Mouse (Mus musculus): ENCODE measurements around the gene Xrra1. TPM values are rescaled to one million over a fixed set of nuclear protein-coding genes. Genes with fewer than 3 reads are reported as not detected.

Xrra1 gene
- polyA plus RNA-seq, 1 experiment from 2014 or later = 1.1 TPM

DNA sequence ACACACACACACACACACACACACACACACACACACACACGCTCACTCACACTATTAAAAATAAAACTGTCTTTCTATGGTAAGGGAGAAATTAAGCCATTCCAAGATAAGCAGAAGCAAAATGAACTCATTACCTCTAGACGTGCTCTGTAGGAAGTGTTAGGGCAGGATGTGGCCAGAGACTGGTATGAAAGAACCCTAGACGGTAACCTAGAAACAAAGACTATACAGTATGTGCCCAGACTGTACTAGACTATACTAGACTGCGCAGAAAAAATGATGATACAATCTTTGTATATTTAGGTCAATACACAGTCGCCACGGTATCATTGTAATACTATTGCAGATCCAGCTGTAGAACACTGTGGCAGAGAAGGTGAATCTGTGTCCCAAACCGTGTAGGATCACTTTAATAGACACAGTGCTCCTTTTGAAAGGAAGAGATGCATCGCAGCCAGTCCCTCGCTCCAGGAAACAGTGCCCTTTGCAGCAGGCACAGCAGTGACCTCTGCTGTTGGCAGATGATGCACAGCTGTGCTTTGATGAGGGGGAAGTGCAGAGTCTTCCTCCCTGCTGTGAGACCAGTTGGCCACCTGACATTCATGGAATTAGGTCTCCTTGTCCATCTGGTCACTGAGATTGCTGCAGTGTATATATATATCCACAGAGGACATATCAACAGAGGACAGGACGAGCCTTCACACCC is 30.4 kb downstream of the Xrra1 start:
- Histone ChIP-seq H3K4me2 (replicated peaks) (no peak overlapping the region), H3K4me3 (replicated peaks; ENCODE audit: low read length) (no peak overlapping the region), H3K27ac (0 out of 2 replicates have a peak overlapping the region, but pooled peaks have one; percentile 5), H3K4me1 (replicated peaks; ENCODE audit: control insufficient read depth, insufficient read depth, low read length) (no peaks in the 10 kb centered on the region; the same call in 1 of the 2 replicates), H3K9ac (no peak overlapping the region), H3K9me3 (ENCODE audit: control insufficient read depth, low read length) (no peaks in the 10 kb centered on the region), H3K27me3 (ENCODE audit: control insufficient read depth, insufficient read depth, low read length) (no peaks in the 10 kb centered on the region), H3K36me3 (replicated peaks; ENCODE audit: control insufficient read depth, insufficient read depth) (no peaks in the 10 kb centered on the region)
- DNase-seq (ENCODE audit: low spot score) (no peak), ATAC-seq (ENCODE audit: low FRiP score) (no peak)
- 41% methylated on average over 10 of the region's 10 CpGs for WGBS

DNA sequence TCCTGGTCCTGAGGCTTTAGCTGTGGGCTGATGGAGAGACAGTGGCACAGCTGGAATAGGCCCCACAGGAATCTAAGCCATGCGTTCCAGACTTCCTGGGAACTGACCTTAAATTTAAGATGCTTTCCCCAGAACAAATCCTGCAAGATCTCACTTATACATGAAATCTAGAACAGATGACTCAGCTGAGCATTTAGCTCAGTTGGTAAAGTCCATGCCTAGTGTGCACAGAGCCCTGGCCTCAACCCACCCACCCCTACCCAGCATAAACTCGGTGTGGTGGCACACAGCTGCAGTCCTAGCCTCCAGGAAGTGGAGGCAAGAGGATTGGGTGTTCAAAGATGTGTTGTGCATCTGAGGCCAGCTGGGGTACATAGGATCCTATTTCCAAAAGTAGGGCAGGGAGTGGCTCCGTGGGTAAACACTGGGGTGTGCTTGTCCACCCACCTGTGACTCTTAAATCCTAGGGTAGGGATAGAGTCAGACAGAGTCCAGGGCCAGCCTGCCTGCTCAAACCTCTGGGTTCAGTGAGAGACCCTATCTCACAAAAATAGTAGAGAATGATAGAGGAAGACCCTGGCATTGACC is 31.3 kb downstream of the Xrra1 start:
- Histone ChIP-seq H3K9me3 (ENCODE audit: control insufficient read depth, low read length) (no peaks in the 10 kb centered on the region), H3K9ac (no peak overlapping the region), H3K4me1 (replicated peaks; ENCODE audit: control insufficient read depth, insufficient read depth, low read length) (no peaks in the 10 kb centered on the region; the same call in 1 of the 2 replicates), H3K4me3 (replicated peaks; ENCODE audit: low read length) (no peak overlapping the region), H3K27ac (no peak overlapping the region), H3K27me3 (ENCODE audit: control insufficient read depth, insufficient read depth, low read length) (no peaks in the 10 kb centered on the region), H3K36me3 (replicated peaks; ENCODE audit: control insufficient read depth, insufficient read depth) (no peaks in the 10 kb centered on the region), H3K4me2 (replicated peaks) (no peak overlapping the region)
- ATAC-seq (ENCODE audit: low FRiP score) (no peak), DNase-seq (ENCODE audit: low spot score) (no peak)
- 71% methylated on average over 3 of the region's 3 CpGs for WGBS

DNA sequence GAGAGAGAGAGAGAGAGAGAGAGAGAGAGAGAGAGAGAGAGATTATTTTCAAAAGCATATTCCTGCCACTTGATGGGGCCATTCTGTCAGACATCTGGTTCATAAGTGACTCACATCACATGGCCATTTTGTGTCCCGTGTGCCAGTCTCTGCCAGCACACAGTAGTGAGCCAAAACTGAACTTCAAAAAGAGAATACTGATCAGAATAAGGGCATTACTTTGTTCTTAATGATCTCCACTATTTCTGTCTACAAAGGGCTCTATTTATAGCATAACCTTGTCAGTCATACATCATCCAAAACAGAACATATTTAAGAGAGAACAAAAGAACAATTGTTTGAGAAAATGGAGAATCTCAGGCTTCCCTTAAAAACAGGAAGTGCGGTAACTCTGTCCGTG is 32.6 kb downstream of the Xrra1 start:
- Histone ChIP-seq H3K4me3 (replicated peaks; ENCODE audit: low read length) (no peak overlapping the region), H3K4me1 (replicated peaks; ENCODE audit: control insufficient read depth, insufficient read depth, low read length) (no peaks in the 10 kb centered on the region; the same call in 1 of the 2 replicates), H3K27ac (no peak overlapping the region), H3K9me3 (ENCODE audit: control insufficient read depth, low read length) (no peaks in the 10 kb centered on the region), H3K36me3 (replicated peaks; ENCODE audit: control insufficient read depth, insufficient read depth) (no peaks in the 10 kb centered on the region), H3K4me2 (replicated peaks) (no peak overlapping the region), H3K27me3 (ENCODE audit: control insufficient read depth, insufficient read depth, low read length) (no peaks in the 10 kb centered on the region), H3K9ac (no peak overlapping the region)
- WGBS = 59% methylated on average over 3 of the region's 3 CpGs
- DNase-seq (ENCODE audit: low spot score) (no peak), ATAC-seq (ENCODE audit: low FRiP score) (no peak)

GRCm38 (mm10) chr7:99892351-99892750 is 33.4 kb downstream of the Xrra1 start:
- 93% methylated on average over 2 of the region's 2 CpGs for WGBS
- ATAC-seq (ENCODE audit: low FRiP score) (no peak), DNase-seq (ENCODE audit: low spot score) (no peak)

GRCm38 (mm10) chr7:99893967-99894366 is 35.1 kb downstream of the Xrra1 start:
- H3K27me3 ChIP-seq (ENCODE audit: control insufficient read depth, insufficient read depth, low read length) = no peaks in the 10 kb centered on the region
- 86% methylated on average over 3 of the region's 3 CpGs for WGBS
- no peak for DNase-seq (ENCODE audit: low spot score)
- H3K9ac ChIP-seq = no peak overlapping the region
- no peak overlapping the region; the same call in 1 of the 2 replicates for H3K27ac ChIP-seq
- H3K36me3 ChIP-seq (replicated peaks; ENCODE audit: control insufficient read depth, insufficient read depth) = no peaks in the 10 kb centered on the region
- H3K4me2 ChIP-seq (replicated peaks) = no peak overlapping the region
- H3K9me3 ChIP-seq (ENCODE audit: control insufficient read depth, low read length) = no peaks in the 10 kb centered on the region
- no peak for ATAC-seq (ENCODE audit: low FRiP score)
- H3K4me3 ChIP-seq (replicated peaks; ENCODE audit: low read length) = no peak overlapping the region
- H3K4me1 ChIP-seq (replicated peaks; ENCODE audit: control insufficient read depth, insufficient read depth, low read length) = no peaks in the 10 kb centered on the region; the same call in 1 of the 2 replicates

More at GRCm38 (mm10) chr7:99892351-99892750, 33.4 kb downstream of the Xrra1 start:
- H3K4me2 ChIP-seq (replicated peaks) = no peak overlapping the region
- no peak overlapping the region for H3K4me3 ChIP-seq (replicated peaks; ENCODE audit: low read length)
- H3K4me1 ChIP-seq (replicated peaks; ENCODE audit: control insufficient read depth, insufficient read depth, low read length) = no peaks in the 10 kb centered on the region; the same call in 1 of the 2 replicates
- H3K9me3 ChIP-seq (ENCODE audit: control insufficient read depth, low read length) = no peaks in the 10 kb centered on the region
- no peaks in the 10 kb centered on the region for H3K36me3 ChIP-seq (replicated peaks; ENCODE audit: control insufficient read depth, insufficient read depth)
- no peak overlapping the region for H3K9ac ChIP-seq
- no peaks in the 10 kb centered on the region for H3K27me3 ChIP-seq (ENCODE audit: control insufficient read depth, insufficient read depth, low read length)
- no peak overlapping the region for H3K27ac ChIP-seq

- Histone ChIP-seq H3K4me3 (replicated peaks; ENCODE audit: low read length) (no peak overlapping the region), H3K4me1 (replicated peaks; ENCODE audit: control insufficient read depth, insufficient read depth, low read length) (no peaks in the 10 kb centered on the region; the same call in 1 of the 2 replicates), H3K36me3 (replicated peaks; ENCODE audit: control insufficient read depth, insufficient read depth) (no peaks in the 10 kb centered on the region), H3K9me3 (ENCODE audit: control insufficient read depth, low read length) (no peaks in the 10 kb centered on the region), H3K27ac (0 out of 2 replicates have a peak overlapping the region, but pooled peaks have one; percentile 16), H3K27me3 (ENCODE audit: control insufficient read depth, insufficient read depth, low read length) (no peaks in the 10 kb centered on the region), H3K4me2 (replicated peaks) (no peak overlapping the region), H3K9ac (no peak overlapping the region)
- no peak for ATAC-seq (ENCODE audit: low FRiP score)
- DNase-seq (ENCODE audit: low spot score) = no peak
- 76% methylated on average over 6 of the region's 6 CpGs for WGBS
These were observed 35.6 kb downstream of the Xrra1 start for GRCm38 (mm10) chr7:99894478-99894877.

DNA sequence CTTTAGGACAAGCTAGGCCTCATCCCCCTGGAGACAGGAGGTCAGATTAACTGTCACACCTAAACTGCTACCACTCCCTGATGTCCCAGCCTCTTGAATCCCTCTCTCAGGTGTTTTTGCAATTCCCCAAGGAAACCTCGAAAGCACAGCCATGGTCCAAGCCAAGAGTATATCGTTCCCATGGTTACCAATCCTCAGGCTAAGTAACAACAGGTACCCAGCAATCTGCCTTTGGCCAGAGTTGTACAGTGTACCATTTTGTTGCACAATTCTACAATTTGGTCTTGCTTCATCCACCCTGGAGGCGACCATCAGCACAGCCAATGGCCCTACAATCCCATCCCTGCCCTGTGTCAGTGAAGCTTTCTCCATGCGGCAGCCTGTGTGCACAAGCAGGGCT is 38.0 kb downstream of the Xrra1 start:
- no peaks in the 10 kb centered on the region for H3K36me3 ChIP-seq (replicated peaks; ENCODE audit: control insufficient read depth, insufficient read depth)
- no peak overlapping the region for H3K4me2 ChIP-seq (replicated peaks)
- ATAC-seq (ENCODE audit: low FRiP score) = no peak
- H3K4me3 ChIP-seq (replicated peaks; ENCODE audit: low read length) = no peak overlapping the region
- H3K4me1 ChIP-seq (replicated peaks; ENCODE audit: control insufficient read depth, insufficient read depth, low read length) = no peaks in the 10 kb centered on the region; the same call in 1 of the 2 replicates
- H3K9ac ChIP-seq = no peak overlapping the region
- WGBS = 86% methylated on average over 4 of the region's 4 CpGs
- no peaks in the 10 kb centered on the region for H3K27me3 ChIP-seq (ENCODE audit: control insufficient read depth, insufficient read depth, low read length)
- no peak for DNase-seq (ENCODE audit: low spot score)
- no peaks in the 10 kb centered on the region for H3K9me3 ChIP-seq (ENCODE audit: control insufficient read depth, low read length)
- H3K27ac ChIP-seq = no peak overlapping the region

DNA sequence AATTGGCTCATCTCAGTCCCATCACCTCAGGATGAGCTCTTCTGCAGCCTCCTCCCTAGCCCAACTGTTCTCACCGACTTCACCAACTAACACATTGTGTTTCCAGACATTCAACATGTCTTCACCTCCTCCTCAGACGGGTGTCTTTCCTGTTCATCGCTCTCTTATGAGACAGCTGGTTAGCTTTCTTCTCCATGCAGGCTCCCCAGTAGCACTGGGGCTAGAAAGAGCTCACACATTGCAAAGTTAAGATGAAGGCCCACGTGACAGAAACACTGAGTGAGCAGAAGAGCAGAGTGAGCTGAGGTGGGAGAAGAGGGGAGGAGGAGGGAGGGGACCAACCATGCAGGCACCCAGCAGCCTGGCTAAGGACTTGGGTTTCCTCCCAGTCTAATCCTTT is 43.3 kb downstream of the Xrra1 start:
- no peak overlapping the region for H3K4me2 ChIP-seq (replicated peaks)
- no peaks in the 10 kb centered on the region for H3K4me1 ChIP-seq (replicated peaks; ENCODE audit: control insufficient read depth, insufficient read depth, low read length)
- no peaks in the 10 kb centered on the region for H3K27me3 ChIP-seq (ENCODE audit: control insufficient read depth, insufficient read depth, low read length)
- ATAC-seq (ENCODE audit: low FRiP score) (no peak), DNase-seq (ENCODE audit: low spot score) (no peak)
- no peaks in the 10 kb centered on the region for H3K36me3 ChIP-seq (replicated peaks; ENCODE audit: control insufficient read depth, insufficient read depth)
- no peak overlapping the region for H3K4me3 ChIP-seq (replicated peaks; ENCODE audit: low read length)
- no peak overlapping the region for H3K27ac ChIP-seq
- no peaks in the 10 kb centered on the region for H3K9me3 ChIP-seq (ENCODE audit: control insufficient read depth, low read length)
- WGBS = 76% methylated on average over 4 of the region's 4 CpGs
- H3K9ac ChIP-seq = no peak overlapping the region

DNA sequence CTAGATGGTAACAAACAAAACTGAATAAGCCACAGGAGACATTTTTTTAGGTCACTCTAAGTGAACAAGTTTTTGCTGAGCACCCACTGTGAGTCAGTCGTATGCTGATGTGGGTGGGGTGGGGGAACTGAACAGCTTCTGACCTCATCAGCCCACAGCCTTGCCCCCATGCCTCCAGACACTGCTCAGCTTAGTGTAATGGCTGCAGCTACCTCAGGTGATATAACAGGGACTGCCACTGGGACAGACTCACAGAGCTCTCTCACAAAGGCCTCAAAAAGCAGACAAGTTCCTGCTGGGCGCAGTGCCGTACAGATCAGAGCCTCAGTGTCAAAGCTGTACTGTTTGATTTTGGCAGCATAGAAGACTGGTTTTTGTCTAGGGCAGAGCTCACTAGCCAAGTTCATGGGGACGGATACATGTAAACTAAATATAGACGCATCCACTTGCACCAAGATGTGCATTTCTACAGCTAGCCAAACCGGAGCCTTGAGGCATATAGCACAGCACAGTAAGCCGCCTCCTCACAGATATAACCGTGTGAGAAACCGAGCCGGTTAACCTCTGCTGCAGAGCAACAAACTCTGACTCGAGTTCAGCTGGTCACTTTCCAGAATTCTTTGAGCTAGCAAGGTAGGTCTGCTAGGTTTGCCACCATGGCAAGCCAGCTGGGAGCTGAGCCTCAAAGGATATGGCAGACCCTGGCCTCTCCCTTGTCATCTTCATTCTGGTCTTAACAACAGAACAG is 44.2 kb downstream of the Xrra1 start:
- H3K27ac ChIP-seq = no peak overlapping the region
- WGBS = 76% methylated on average over 11 of the region's 11 CpGs
- no peaks in the 10 kb centered on the region for H3K27me3 ChIP-seq (ENCODE audit: control insufficient read depth, insufficient read depth, low read length)
- no peaks in the 10 kb centered on the region for H3K4me1 ChIP-seq (replicated peaks; ENCODE audit: control insufficient read depth, insufficient read depth, low read length)
- H3K9me3 ChIP-seq (ENCODE audit: control insufficient read depth, low read length) = no peaks in the 10 kb centered on the region
- no peak overlapping the region for H3K4me2 ChIP-seq (replicated peaks)
- H3K4me3 ChIP-seq (replicated peaks; ENCODE audit: low read length) = no peak overlapping the region
- ATAC-seq (ENCODE audit: low FRiP score) = no peak
- no peaks in the 10 kb centered on the region for H3K36me3 ChIP-seq (replicated peaks; ENCODE audit: control insufficient read depth, insufficient read depth)
- no peak overlapping the region for H3K9ac ChIP-seq
- no peak for DNase-seq (ENCODE audit: low spot score)

Data from hindbrain, embryonic 14.5 days (tissue).